Mouse (Mus musculus): ENCODE results near the gene Hhatl. TPM values are rescaled to one million over a fixed set of nuclear protein-coding genes. Genes with fewer than 3 reads are reported as not detected.

The Hhatl gene
- polyA plus RNA-seq, 1 experiment, result 5.1 TPM

DNA sequence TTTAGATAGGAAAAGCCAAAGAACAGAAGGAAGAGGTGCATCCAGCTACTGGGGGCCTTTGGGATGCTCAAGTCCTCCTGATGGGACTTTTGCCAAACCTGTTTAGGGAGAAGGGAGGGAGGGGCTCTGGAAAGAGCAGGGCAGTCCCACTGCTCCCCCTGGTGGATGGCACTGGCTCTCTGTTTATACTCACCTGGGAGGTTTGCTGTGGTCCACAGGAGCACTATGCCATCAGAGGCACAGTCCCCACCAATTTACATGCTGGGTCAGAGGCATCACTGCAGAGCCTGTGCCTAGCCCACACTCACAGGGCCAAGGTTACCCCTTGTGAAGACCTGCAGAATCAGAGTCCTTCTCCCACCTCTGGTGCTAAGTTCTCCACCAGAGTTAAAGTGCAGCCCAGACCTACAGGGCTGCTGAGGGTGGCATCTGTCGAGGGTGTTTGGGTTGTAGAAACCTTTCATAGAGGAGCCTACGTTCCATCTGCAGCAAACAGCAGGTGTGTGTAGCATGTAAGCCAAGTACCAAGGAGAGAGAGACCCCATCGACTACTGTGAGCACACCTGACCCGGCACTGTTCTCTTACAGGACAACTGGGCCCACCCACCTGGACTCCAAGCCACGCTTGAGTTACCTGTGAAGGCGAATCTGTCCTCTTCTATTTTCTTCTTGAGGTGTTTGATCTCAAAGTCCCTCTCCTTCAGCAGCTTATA is 38.1 kb upstream of the Hhatl start:
- 76% methylated on average over 6 of the region's 6 CpGs for WGBS
- no peak for TF ChIP-seq POLR2A (IDR thresholded peaks at IDR 0.05; ENCODE audit: low read depth, low read length)
- TF ChIP-seq CTCF (IDR thresholded peaks at IDR 0.05; ENCODE audit: extremely low read depth, insufficient read length, insufficient replicate concordance, low read depth, low read length), result peak; percentile 66
- no peak overlapping the region for H3K27ac ChIP-seq (ENCODE audit: insufficient read depth, low read depth, low read length)
- H3K4me1 ChIP-seq (ENCODE audit: control insufficient read depth, insufficient read depth, insufficient read length, low read length), result no peaks in the 10 kb centered on the region
- no peak overlapping the region for H3K4me3 ChIP-seq (ENCODE audit: low read depth, low read length)
- no peaks in the 10 kb centered on the region for H3K36me3 ChIP-seq (ENCODE audit: control insufficient read depth, insufficient read depth, low read length)
- no peaks in the 10 kb centered on the region for H3K27me3 ChIP-seq (ENCODE audit: control insufficient read depth, insufficient read depth, low read length)

DNA sequence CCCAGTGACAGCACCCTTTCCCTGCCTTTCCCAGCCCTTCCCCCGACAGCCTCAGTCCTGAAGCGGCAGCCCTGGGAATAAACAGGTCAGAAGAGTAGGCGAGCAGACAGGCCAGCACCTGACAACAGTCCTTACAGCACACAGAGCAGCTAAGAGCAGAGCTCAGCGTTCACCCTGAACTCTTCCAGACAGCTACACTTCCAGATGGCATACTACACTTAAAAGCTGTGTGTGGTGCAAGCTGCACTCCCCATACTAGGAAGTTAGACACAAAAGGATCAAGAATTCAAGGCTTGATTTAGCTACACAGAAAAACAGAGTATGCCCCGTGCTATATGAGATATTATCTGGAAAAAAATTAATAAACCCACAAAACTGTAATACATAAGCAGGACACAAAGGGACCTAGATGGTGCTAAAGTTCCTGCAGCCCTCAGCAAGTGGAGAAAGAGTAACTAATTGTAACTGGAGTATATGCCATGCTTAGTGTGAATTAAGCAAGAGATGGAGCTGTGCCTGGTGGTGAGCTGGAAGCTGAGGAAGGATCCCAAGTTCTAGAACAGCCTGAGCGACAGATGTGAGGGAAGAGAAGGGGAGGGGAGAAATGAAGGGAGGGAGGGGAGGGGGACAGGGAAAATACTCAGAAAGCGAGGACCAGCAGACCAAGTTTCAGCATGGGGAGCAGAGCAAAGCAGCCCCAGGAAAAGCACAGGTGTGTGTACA is 37.1 kb upstream of the Hhatl start:
- WGBS, result 58% methylated on average over 7 of the region's 7 CpGs

DNA sequence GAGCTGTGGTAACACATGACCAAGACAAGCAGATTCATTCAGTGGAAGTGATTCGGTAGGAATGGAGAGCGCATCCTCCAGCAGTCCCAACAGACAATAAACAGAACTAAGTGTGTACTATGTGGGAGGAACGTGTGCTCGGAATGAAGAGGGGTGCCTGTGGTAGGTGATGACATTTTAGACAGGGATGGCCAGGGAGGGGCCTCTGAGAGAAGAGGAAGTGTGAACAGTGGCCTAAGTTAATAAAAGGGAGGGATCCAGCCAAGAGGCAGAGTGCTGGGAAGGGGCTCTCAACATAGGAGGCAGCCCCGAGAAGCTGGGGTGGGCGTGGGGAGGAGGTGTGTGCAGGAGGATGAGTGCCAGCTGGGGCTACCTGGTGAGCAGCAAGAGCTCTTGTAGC is 36.0 kb upstream of the Hhatl start:
- 56% methylated on average over 6 of the region's 6 CpGs for WGBS
- Histone ChIP-seq H3K27me3 (ENCODE audit: control insufficient read depth, insufficient read depth, low read length) (no peaks in the 10 kb centered on the region), H3K4me1 (ENCODE audit: control insufficient read depth, insufficient read depth, insufficient read length, low read length) (no peaks in the 10 kb centered on the region), H3K36me3 (ENCODE audit: control insufficient read depth, insufficient read depth, low read length) (no peaks in the 10 kb centered on the region), H3K27ac (ENCODE audit: insufficient read depth, low read depth, low read length) (no peak overlapping the region), H3K4me3 (ENCODE audit: low read depth, low read length) (no peak overlapping the region)
- TF ChIP-seq POLR2A (IDR thresholded peaks at IDR 0.05; ENCODE audit: low read depth, low read length) (no peak), CTCF (IDR thresholded peaks at IDR 0.05; ENCODE audit: extremely low read depth, insufficient read length, insufficient replicate concordance, low read depth, low read length) (no peak)

More for the DNA sequence above, 37.1 kb upstream of the Hhatl start:
- H3K4me1 ChIP-seq (ENCODE audit: control insufficient read depth, insufficient read depth, insufficient read length, low read length), result no peaks in the 10 kb centered on the region
- H3K27me3 ChIP-seq (ENCODE audit: control insufficient read depth, insufficient read depth, low read length), result no peaks in the 10 kb centered on the region
- H3K27ac ChIP-seq (ENCODE audit: insufficient read depth, low read depth, low read length), result no peak overlapping the region
- H3K36me3 ChIP-seq (ENCODE audit: control insufficient read depth, insufficient read depth, low read length), result no peaks in the 10 kb centered on the region
- no peak overlapping the region for H3K4me3 ChIP-seq (ENCODE audit: low read depth, low read length)
- TF ChIP-seq CTCF (IDR thresholded peaks at IDR 0.05; ENCODE audit: extremely low read depth, insufficient read length, insufficient replicate concordance, low read depth, low read length) (no peak), POLR2A (IDR thresholded peaks at IDR 0.05; ENCODE audit: low read depth, low read length) (no peak)

DNA sequence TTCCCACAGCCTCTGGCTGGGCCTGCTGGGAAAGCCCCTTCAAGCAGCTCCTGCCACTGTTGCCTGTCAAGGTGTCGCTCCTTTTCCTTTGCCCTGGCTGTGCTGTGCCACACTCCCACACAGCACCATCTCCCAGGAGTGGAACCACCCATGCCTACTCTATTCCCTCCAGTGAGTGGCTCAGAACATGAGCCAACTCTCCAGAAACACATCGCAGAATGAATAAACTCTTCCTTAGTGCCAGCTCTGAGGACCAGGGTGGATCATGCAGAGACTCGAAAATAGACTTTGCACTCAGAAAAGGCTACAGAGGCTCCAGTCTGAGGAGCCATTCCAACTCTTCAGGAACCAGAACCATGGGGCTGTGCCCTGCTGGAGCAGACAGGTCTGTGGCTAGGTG is 34.0 kb upstream of the Hhatl start:
- 81% methylated on average over 3 of the region's 3 CpGs for WGBS

DNA sequence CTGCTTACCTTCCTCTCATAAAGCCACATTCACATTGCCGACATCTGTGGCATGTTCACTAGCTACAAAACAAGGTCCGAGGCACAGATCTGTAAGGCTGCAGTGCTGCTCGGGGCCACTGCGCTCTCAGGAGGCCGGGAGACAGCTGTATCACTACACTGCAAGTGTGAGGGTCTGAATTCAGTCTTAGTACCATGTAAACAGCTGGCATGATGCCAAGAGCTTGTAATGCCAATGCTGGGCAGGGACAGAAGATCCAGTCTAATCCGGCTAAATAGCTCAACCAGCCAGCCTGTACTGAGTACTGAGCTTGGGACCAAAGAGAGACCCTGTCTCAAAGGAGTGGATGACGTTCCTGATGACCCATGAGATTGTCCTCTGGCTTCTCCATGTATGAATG is 31.7 kb upstream of the Hhatl start:
- H3K4me1 ChIP-seq (ENCODE audit: control insufficient read depth, insufficient read depth, insufficient read length, low read length), result no peaks in the 10 kb centered on the region
- no peak overlapping the region for H3K4me3 ChIP-seq (ENCODE audit: low read depth, low read length)
- no peaks in the 10 kb centered on the region for H3K27me3 ChIP-seq (ENCODE audit: control insufficient read depth, insufficient read depth, low read length)
- no peak overlapping the region for H3K27ac ChIP-seq (ENCODE audit: insufficient read depth, low read depth, low read length)
- no peaks in the 10 kb centered on the region for H3K36me3 ChIP-seq (ENCODE audit: control insufficient read depth, insufficient read depth, low read length)
- no peak for TF ChIP-seq CTCF (IDR thresholded peaks at IDR 0.05; ENCODE audit: extremely low read depth, insufficient read length, insufficient replicate concordance, low read depth, low read length)
- no peak for TF ChIP-seq POLR2A (IDR thresholded peaks at IDR 0.05; ENCODE audit: low read depth, low read length)
- 79% methylated on average over 7 of the region's 7 CpGs for WGBS

More for the DNA sequence above, 34.0 kb upstream of the Hhatl start:
- Histone ChIP-seq H3K36me3 (ENCODE audit: control insufficient read depth, insufficient read depth, low read length) (no peaks in the 10 kb centered on the region), H3K27me3 (ENCODE audit: control insufficient read depth, insufficient read depth, low read length) (no peaks in the 10 kb centered on the region), H3K4me3 (ENCODE audit: low read depth, low read length) (no peak overlapping the region), H3K4me1 (ENCODE audit: control insufficient read depth, insufficient read depth, insufficient read length, low read length) (no peaks in the 10 kb centered on the region), H3K27ac (ENCODE audit: insufficient read depth, low read depth, low read length) (no peak overlapping the region)
- TF ChIP-seq POLR2A (IDR thresholded peaks at IDR 0.05; ENCODE audit: low read depth, low read length) (no peak), CTCF (IDR thresholded peaks at IDR 0.05; ENCODE audit: extremely low read depth, insufficient read length, insufficient replicate concordance, low read depth, low read length) (no peak)

DNA sequence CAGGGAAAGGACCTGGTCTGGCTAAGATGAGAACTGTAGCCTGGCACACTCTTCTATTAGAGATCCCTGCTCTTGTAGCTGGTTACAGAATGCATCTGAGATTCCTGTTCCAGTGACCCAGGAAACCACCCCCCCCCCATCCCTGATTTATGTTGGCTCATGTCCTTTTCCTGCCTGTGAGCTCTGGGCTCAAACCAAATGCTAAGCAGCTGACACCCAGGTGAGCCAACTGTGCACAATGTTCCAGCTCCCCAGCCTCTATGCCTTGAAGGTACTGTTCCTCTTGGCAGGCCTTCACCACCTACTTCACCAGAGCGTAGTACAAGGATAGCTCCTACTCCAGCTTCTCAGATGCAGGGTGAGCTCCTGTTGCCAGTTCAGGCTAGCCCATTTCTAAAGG is 30.7 kb upstream of the Hhatl start:
- TF ChIP-seq CTCF (IDR thresholded peaks at IDR 0.05; ENCODE audit: extremely low read depth, insufficient read length, insufficient replicate concordance, low read depth, low read length), result no peak
- TF ChIP-seq POLR2A (IDR thresholded peaks at IDR 0.05; ENCODE audit: low read depth, low read length), result no peak
- Histone ChIP-seq H3K4me3 (ENCODE audit: low read depth, low read length) (no peak overlapping the region), H3K27me3 (ENCODE audit: control insufficient read depth, insufficient read depth, low read length) (no peaks in the 10 kb centered on the region), H3K27ac (ENCODE audit: insufficient read depth, low read depth, low read length) (no peak overlapping the region), H3K4me1 (ENCODE audit: control insufficient read depth, insufficient read depth, insufficient read length, low read length) (no peaks in the 10 kb centered on the region), H3K36me3 (ENCODE audit: control insufficient read depth, insufficient read depth, low read length) (no peaks in the 10 kb centered on the region)
- 82% methylated on average over 1 of the region's 1 CpGs for WGBS

DNA sequence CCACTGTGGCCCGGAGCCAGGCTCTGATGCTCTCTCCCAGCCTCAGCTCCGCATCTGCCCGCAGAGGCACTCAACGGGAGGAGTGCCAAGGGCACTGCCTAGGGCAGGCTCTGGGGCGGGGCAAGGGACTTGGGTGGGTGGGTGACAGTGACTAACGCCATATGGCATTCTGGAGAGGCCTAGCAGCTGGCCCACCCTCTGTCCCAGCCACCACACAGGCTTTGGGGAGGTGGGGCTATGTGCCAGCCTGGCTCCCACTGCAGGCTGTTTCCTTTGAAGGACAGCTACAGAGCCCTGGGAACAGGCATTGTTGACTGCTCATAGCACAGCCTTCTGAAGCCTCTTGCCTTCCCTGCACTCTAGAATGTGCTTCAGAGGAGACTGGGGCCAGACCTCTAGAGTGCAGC is 30.3 kb upstream of the Hhatl start:
- Histone ChIP-seq H3K36me3 (ENCODE audit: control insufficient read depth, insufficient read depth, low read length) (no peaks in the 10 kb centered on the region), H3K27ac (ENCODE audit: insufficient read depth, low read depth, low read length) (no peak overlapping the region), H3K4me1 (ENCODE audit: control insufficient read depth, insufficient read depth, insufficient read length, low read length) (no peaks in the 10 kb centered on the region), H3K27me3 (ENCODE audit: control insufficient read depth, insufficient read depth, low read length) (no peaks in the 10 kb centered on the region), H3K4me3 (ENCODE audit: low read depth, low read length) (no peak overlapping the region)
- TF ChIP-seq CTCF (IDR thresholded peaks at IDR 0.05; ENCODE audit: extremely low read depth, insufficient read length, insufficient replicate concordance, low read depth, low read length) (no peak), POLR2A (IDR thresholded peaks at IDR 0.05; ENCODE audit: low read depth, low read length) (no peak)
- 27% methylated on average over 6 of the region's 6 CpGs for WGBS

All from small intestine, adult 2 months (tissue).